Mouse (Mus musculus) heart, postnatal 4 days (tissue): Measurements from ENCODE around the gene Rmnd1. TPM values are rescaled to one million over a fixed set of nuclear protein-coding genes. Genes with fewer than 3 reads are reported as not detected.

Source experiments
- DNase-seq: peaks from one replicate; pipeline ENCODE4 v3.0.0; 2021
- total RNA-seq, 2 experiments: library from RNA; stranded (reverse); gene quantifications; 2 replicates each; pipeline ENCODE4 v1.2.3; 2021

The Rmnd1 gene
- total RNA-seq, 2 experiments from 2014 or later = 50.5 to 52.2 TPM

- DNase-seq = no peak
Measured at GRCm38 (mm10) chr10:4390550-4390949, 41.6 kb downstream of the Rmnd1 start.

GRCm38 (mm10) chr10:4389461-4390112 is 42.6 kb downstream of the Rmnd1 start:
- DNase-seq = no peak

DNA sequence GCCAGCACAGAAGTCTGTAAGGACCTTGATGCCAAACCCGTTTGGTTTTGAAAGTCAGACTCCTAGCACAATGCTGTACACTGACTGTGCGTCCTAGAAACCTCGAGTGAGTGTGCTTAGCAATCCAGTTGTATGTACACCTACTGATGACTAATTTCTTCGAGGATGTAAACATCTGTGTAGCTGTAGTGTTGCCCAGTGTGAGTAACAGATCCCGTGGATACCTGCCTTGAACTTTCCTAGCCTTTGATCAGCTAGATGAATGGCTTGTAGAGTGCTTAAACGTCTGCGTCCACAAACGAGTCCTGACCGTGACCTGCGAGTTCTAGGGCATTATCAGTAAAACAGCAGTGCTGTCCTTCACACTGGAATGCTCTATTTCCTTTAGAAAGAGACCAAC is 43.2 kb downstream of the Rmnd1 start:
- DNase-seq = no peak

GRCm38 (mm10) chr10:4388384-4388745 is 43.8 kb downstream of the Rmnd1 start:
- no peak for DNase-seq

GRCm38 (mm10) chr10:4387701-4388383 is 44.3 kb downstream of the Rmnd1 start, which contains the start of gene Zbtb2:
Gene Zbtb2, minus strand, starts transcription at chr10:4388108.
- peak; percentile 71 for DNase-seq

GRCm38 (mm10) chr10:4386609-4387591 is 45.3 kb downstream of the Rmnd1 start:
- DNase-seq = peak; percentile 95

- no peak for DNase-seq
Measured at GRCm38 (mm10) chr10:4384244-4384643, 47.9 kb downstream of the Rmnd1 start.

DNA sequence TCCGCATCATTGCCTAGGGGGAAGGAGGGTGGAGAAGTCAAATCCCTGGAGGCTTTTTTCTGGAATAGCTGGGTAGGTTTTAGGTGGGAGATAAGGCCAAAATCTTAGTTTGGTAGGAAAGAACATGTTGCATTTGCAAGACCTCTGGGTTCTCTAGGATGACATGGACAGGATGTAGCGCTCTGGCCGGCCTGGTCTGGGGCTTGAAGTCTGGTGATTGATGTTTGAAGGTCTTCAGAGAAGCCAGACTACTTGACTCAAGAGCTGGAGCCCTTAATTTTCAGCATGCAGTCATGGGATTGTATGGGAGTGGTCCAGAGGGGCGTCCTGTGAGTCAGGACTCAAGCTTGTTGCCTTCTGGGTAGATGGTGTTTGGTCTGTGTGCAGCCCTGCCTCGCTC is 51.4 kb downstream of the Rmnd1 start:
- no peak for DNase-seq

DNA sequence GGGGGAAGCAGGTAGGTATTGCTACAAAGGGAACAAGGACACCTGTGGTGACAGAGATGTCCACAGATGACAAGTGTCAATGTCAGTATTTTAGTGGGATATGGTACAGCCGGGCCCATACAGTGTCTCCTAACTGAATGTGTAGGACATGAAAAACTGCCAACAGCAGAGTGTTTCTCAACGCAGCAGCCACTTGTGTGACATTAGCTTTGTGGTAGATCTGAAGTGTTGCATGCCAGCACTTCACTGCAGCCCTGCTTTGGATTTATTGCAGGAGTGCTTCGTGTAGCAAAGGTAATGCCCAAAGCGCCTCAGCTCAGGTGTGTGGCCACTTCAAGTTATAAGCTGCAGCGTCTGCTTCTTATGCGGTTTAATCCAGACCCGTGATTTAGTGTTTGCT is 55.3 kb downstream of the Rmnd1 start:
- no peak for DNase-seq

- peak; percentile 36 for DNase-seq
Measured at GRCm38 (mm10) chr10:4376461-4376860, 55.7 kb downstream of the Rmnd1 start.

GRCm38 (mm10) chr10:4375267-4375666 is 56.9 kb downstream of the Rmnd1 start:
- no peak for DNase-seq

GRCm38 (mm10) chr10:4374734-4375133 is 57.5 kb downstream of the Rmnd1 start:
- DNase-seq = no peak

GRCm38 (mm10) chr10:4374239-4374638 is 57.9 kb downstream of the Rmnd1 start:
- no peak for DNase-seq

DNA sequence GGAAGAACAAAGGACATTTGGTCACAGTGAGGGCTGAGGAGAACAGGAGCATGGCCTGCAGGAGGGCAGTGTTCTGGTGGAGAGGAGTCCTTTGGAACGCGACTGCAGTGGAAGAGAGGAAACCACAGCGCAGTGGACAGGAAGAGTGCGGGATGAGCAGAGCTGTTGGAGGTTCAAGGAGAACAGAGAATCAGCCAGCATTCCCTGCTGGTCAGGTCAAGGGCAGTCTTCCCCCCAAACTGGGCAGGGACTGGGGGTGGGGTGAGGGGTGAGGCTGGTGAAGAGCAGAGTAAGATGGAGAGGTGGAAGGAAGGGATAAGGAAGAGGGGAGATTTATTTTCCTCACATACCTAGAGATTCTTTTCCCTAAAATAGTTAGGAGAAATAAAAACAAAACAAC is 58.6 kb downstream of the Rmnd1 start:
- DNase-seq = no peak

- peak; percentile 49 for DNase-seq
Measured at GRCm38 (mm10) chr10:4372011-4372410, 60.2 kb downstream of the Rmnd1 start.

DNA sequence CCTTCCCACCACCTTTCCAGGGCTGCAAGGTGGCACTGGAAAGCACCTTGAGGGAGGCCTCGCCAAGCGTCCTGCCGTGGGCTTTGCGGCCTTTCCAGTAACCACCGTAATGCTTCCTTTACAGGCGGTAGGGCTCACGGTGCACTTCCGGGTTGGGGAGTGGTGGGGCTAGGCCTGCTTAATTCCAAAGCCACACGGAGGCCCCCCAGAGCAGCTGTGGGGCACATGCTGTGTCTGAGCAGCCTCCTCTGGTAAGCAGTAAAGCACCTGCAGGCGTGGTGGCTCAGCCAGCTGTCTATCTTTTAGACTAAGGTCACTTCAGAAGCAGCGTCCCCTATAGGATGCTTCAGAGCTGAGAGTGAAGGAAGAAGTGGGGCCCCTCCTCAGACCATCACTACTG is 62.1 kb downstream of the Rmnd1 start:
- DNase-seq = no peak

DNA sequence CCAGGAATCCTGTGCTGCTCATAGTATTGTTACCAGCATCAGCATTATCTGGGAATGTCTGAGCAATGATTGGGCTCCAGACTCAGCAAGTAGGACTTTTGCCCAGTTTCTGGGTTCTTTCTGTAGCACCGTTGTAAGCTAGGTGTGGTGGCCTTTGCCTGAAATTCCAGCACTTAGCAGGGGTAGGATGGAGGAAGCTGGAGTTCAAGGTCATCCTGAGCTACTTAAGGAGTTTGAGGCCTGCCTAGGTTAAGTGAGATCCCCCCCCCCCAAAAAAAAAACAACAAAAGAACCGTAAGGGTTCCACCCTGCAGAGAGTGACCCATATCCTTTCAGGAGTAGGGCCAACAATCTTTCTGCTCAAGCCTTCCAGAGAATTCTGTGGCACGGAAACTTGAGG is 67.6 kb downstream of the Rmnd1 start:
- no peak for DNase-seq

- DNase-seq = no peak
Measured at GRCm38 (mm10) chr10:4357435-4357834, 74.8 kb downstream of the Rmnd1 start.

DNA sequence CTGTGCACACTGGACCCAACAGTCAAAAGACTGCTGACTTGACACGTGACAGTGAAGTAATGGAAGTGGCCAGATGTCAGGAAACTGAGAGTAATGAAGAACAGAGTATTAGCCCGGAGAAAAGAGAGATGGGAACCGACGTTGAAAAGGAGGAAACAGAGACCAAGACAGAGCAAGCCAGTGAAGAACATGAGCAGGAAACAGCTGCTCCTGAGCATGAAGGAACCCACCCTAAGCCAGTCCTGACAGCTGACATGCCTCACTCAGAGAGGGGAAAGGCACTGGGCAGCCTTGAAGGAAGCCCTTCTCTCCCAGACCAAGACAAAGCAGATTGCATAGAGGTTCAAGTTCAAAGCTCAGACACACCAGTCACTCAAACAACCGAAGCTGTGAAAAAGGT is 75.5 kb downstream of the Rmnd1 start:
- DNase-seq = no peak

GRCm38 (mm10) chr10:4355882-4356451 is 76.2 kb downstream of the Rmnd1 start:
- no peak for DNase-seq

GRCm38 (mm10) chr10:4354371-4355260 is 77.6 kb downstream of the Rmnd1 start:
- no peak for DNase-seq
